ENCODE assay signal across 10 mouse cellular contexts in the genomic region with DNA sequence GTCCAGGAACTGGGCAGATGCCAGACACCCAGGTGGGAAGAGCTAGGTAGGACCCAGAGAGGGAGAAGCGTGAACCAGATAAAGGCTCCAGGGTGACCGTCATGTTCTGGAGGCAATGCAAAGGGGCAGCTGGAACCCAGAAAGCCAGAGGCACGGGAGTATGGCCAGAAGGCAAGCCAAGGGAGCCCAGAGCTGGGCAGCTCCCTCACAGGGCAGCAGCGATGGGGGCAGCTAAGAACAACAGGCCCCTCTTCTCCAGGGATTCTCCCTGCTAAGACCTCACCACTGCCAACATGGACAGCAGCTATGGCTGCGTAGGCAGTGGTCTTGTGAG. TPM values are rescaled to one million over a fixed set of nuclear protein-coding genes. Genes with fewer than 3 reads are reported as not detected.
A peak's percentile ranks its signal among the peaks of the same experiment; 100 is the strongest.
DNase-seq lines count a peak whose midpoint lies in the region; ATAC-seq and TF ChIP-seq lines count a peak whose summit lies in the region.
"Had no signal": no experiment of that assay in that cellular context is flagged by ENCODE, and none has a peak within 500 bp of the region (broad histone marks: within the 10 kb centered on the region; RNA-seq: fewer than 3 reads in every experiment).

No protein-coding gene starts in this region.

- no peaks in the 10 kb centered on the region for H3K9me3 ChIP-seq in kidney, postnatal 0 days (replicated peaks; ENCODE audit: low read length)
- H3K9me3 ChIP-seq in embryonic facial prominence, embryonic 15.5 days (replicated peaks) = no peaks in the 10 kb centered on the region
- H3K9me3 ChIP-seq in hindbrain, embryonic 16.5 days (ENCODE audit: control insufficient read depth, low read length) = no peaks in the 10 kb centered on the region
- H3K9me3 ChIP-seq in midbrain, embryonic 16.5 days (replicated peaks; ENCODE audit: control insufficient read depth, low read length, poor library complexity, severe bottlenecking) = no peaks in the 10 kb centered on the region

- H3K36me3 ChIP-seq in kidney, postnatal 0 days (ENCODE audit: insufficient read depth, low read length) = 0 out of 2 replicates have a peak, but pooled peaks cover 2% of the 10 kb centered on the region
- H3K36me3 ChIP-seq in embryonic facial prominence, embryonic 15.5 days = no peaks in the 10 kb centered on the region
- peaks cover 18% of the 10 kb centered on the region for H3K36me3 ChIP-seq in hindbrain, embryonic 16.5 days (ENCODE audit: control insufficient read depth, insufficient read depth, low read length)
- H3K36me3 ChIP-seq in midbrain, embryonic 16.5 days (ENCODE audit: control insufficient read depth, insufficient read depth, low read length) = peaks cover 13% of the 10 kb centered on the region

- H3K9ac ChIP-seq in kidney, postnatal 0 days (ENCODE audit: low read depth, low read length) = 0 out of 2 replicates have a peak overlapping the region, but pooled peaks have one; percentile 53
- H3K9ac ChIP-seq in embryonic facial prominence, embryonic 15.5 days = no peak overlapping the region
- peak overlapping the region; percentile 60 for H3K9ac ChIP-seq in hindbrain, embryonic 16.5 days (ENCODE audit: low read depth, low read length)
- H3K9ac ChIP-seq in midbrain, embryonic 16.5 days (ENCODE audit: low read depth, low read length) = no peak overlapping the region
- H3K9ac ChIP-seq: liver, embryonic 14.5 days had no signal

- no peak for ATAC-seq in kidney, postnatal 0 days (replicated peaks; ENCODE audit: low FRiP score, low read depth)
- ATAC-seq in embryonic facial prominence, embryonic 15.5 days (ENCODE audit: insufficient number of reproducible peaks, low FRiP score, low TSS enrichment, low read depth) = no peak
- peak; percentile 59 for ATAC-seq in hindbrain, embryonic 16.5 days
- 0 out of 2 replicates have a peak, but pooled peaks have one; percentile 16 for ATAC-seq in midbrain, embryonic 16.5 days

- intact Hi-C loops in left cerebral cortex, postnatal 4 days (cut with DNase I) = no loop called here

- H3K4me3 ChIP-seq in kidney, postnatal 0 days (replicated peaks; ENCODE audit: low read depth, low read length) = no peak overlapping the region
- H3K4me3 ChIP-seq in embryonic facial prominence, embryonic 15.5 days (replicated peaks) = no peak overlapping the region
- H3K4me3 ChIP-seq in hindbrain, embryonic 16.5 days (ENCODE audit: low read length) = no peak overlapping the region
- H3K4me3 ChIP-seq in midbrain, embryonic 16.5 days (ENCODE audit: low read depth, low read length) = no peak overlapping the region

- peak overlapping the region; percentile 71; the same call in 1 of the 2 replicates for H3K4me2 ChIP-seq in kidney, postnatal 0 days (ENCODE audit: low read length)
- peak overlapping the region; percentile 51 for H3K4me2 ChIP-seq in embryonic facial prominence, embryonic 15.5 days (replicated peaks)
- peak overlapping the region; percentile 55 for H3K4me2 ChIP-seq in hindbrain, embryonic 16.5 days (ENCODE audit: low read length)
- H3K4me2 ChIP-seq in midbrain, embryonic 16.5 days (ENCODE audit: low read length) = peak overlapping the region; percentile 46; the same call in 1 of the 2 replicates

- H3K27me3 ChIP-seq in kidney, postnatal 0 days (ENCODE audit: insufficient read depth, low read length) = no peaks in the 10 kb centered on the region
- H3K27me3 ChIP-seq in embryonic facial prominence, embryonic 15.5 days = peaks cover 3% of the 10 kb centered on the region; the same call in 1 of the 2 replicates
- H3K27me3 ChIP-seq in hindbrain, embryonic 16.5 days (replicated peaks; ENCODE audit: control insufficient read depth, insufficient read depth, low read length) = no peaks in the 10 kb centered on the region
- no peaks in the 10 kb centered on the region for H3K27me3 ChIP-seq in midbrain, embryonic 16.5 days (ENCODE audit: control insufficient read depth, insufficient read depth, low read depth, low read length)

- H3K27ac ChIP-seq in kidney, postnatal 0 days = 0 out of 2 replicates have a peak overlapping the region, but pooled peaks have one; percentile 44
- no peak overlapping the region for H3K27ac ChIP-seq in embryonic facial prominence, embryonic 15.5 days (replicated peaks)
- H3K27ac ChIP-seq in hindbrain, embryonic 16.5 days (ENCODE audit: low read depth, low read length) = peak overlapping the region; percentile 82
- 0 out of 2 replicates have a peak overlapping the region, but pooled peaks have one; percentile 39 for H3K27ac ChIP-seq in midbrain, embryonic 16.5 days (ENCODE audit: low read length)
- H3K27ac ChIP-seq: liver, embryonic 14.5 days had no signal

- H3K4me1 ChIP-seq in kidney, postnatal 0 days (replicated peaks; ENCODE audit: insufficient read depth, low read length) = peaks cover 16% of the 10 kb centered on the region
- peaks cover 19% of the 10 kb centered on the region for H3K4me1 ChIP-seq in embryonic facial prominence, embryonic 15.5 days
- peaks cover 26% of the 10 kb centered on the region for H3K4me1 ChIP-seq in hindbrain, embryonic 16.5 days (ENCODE audit: control insufficient read depth, insufficient read depth, low read depth, low read length)
- H3K4me1 ChIP-seq in midbrain, embryonic 16.5 days (ENCODE audit: control insufficient read depth, insufficient read depth, low read length) = peaks cover 15% of the 10 kb centered on the region

- no peak for DNase-seq in kidney, postnatal 0 days (ENCODE audit: low spot score)
- no peak for DNase-seq in kidney, adult 18-20 months
- DNase-seq in left cerebral cortex, postnatal 4 days = no peak
- no peak for DNase-seq in frontal cortex, postnatal 10 days (ENCODE audit: low spot score in 2 of 2)
- no peak for DNase-seq in adrenal gland, postnatal 4 days (ENCODE audit: low spot score in 2 of 2)
- DNase-seq: thymus, postnatal 14 days had no signal

- 33% methylated on average over 5 of the region's 5 CpGs for WGBS in kidney, postnatal 0 days
- WGBS in embryonic facial prominence, embryonic 15.5 days = 57% methylated on average over 5 of the region's 5 CpGs
- 21% methylated on average over 5 of the region's 5 CpGs for WGBS in hindbrain, embryonic 16.5 days
- WGBS in midbrain, embryonic 16.5 days = 42% methylated on average over 5 of the region's 5 CpGs

- TF ChIP-seq CTCF in kidney, postnatal 0 days (IDR thresholded peaks at IDR 0.05; ENCODE audit: low read depth) = no peak

RNA-seq across cellular contexts. Expression of gene Kcnh2, which starts 21.5 kb away (rescaled TPM):
- 3.9 and 4.4 TPM in 2 replicates for polyA plus RNA-seq in kidney, postnatal 0 days (2015; fragmentation: Nextera tagmentation; extraction: Ambion mirVana)
- polyA plus RNA-seq in embryonic facial prominence, embryonic 15.5 days (2015; fragmentation: Nextera tagmentation; extraction: Ambion mirVana) = 4.8 and 5.1 TPM in 2 replicates
- polyA plus RNA-seq in hindbrain, embryonic 16.5 days (2015; fragmentation: Nextera tagmentation; extraction: Ambion mirVana) = 13.0 and 14.0 TPM in 2 replicates
- polyA plus RNA-seq in midbrain, embryonic 16.5 days (2015; fragmentation: Nextera tagmentation; extraction: Ambion mirVana) = 11.4 and 11.7 TPM in 2 replicates
- 10 to 100 TPM; 16.4 to 21.2 TPM for total RNA-seq in left cerebral cortex, postnatal 4 days (2021)
- 10 to 100 TPM; 38.6 to 42.4 TPM for total RNA-seq in adrenal gland, postnatal 4 days (2021)

RNA-seq across cellular contexts. Expression of gene Nos3, which starts 34.7 kb away (rescaled TPM):
- 12.8 and 14.0 TPM in 2 replicates for polyA plus RNA-seq in kidney, postnatal 0 days (2015; fragmentation: Nextera tagmentation; extraction: Ambion mirVana)
- 6.5 and 6.9 TPM in 2 replicates for polyA plus RNA-seq in embryonic facial prominence, embryonic 15.5 days (2015; fragmentation: Nextera tagmentation; extraction: Ambion mirVana)
- 8.6 and 11.0 TPM in 2 replicates for polyA plus RNA-seq in hindbrain, embryonic 16.5 days (2015; fragmentation: Nextera tagmentation; extraction: Ambion mirVana)
- polyA plus RNA-seq in midbrain, embryonic 16.5 days (2015; fragmentation: Nextera tagmentation; extraction: Ambion mirVana) = 8.8 and 9.7 TPM in 2 replicates
- total RNA-seq in left cerebral cortex, postnatal 4 days (2021) = 10 to 100 TPM; 10.0 to 10.2 TPM
- 10 to 100 TPM; 11.5 to 12.3 TPM for total RNA-seq in adrenal gland, postnatal 4 days (2021)

Comparison
In these comparisons a context has a peak if more than half of its experiments do, and no peak if none do; other contexts are left out.
1. ATAC-seq: peak in hindbrain, embryonic 16.5 days (single experiment) and midbrain, embryonic 16.5 days (single experiment); none in kidney, postnatal 0 days (single experiment) and embryonic facial prominence, embryonic 15.5 days (single experiment).
2. H3K9ac ChIP-seq: peak in kidney, postnatal 0 days (single experiment) and hindbrain, embryonic 16.5 days (single experiment); none in embryonic facial prominence, embryonic 15.5 days (single experiment) and midbrain, embryonic 16.5 days (single experiment).
3. Peak in every context shown above with its lines, with median percentiles within 50 percentile points of each other: H3K4me2 ChIP-seq.